Mouse (Mus musculus): ENCODE measurements at regions not wholly inside any gene's neighbourhood (a gene's known extent, or its start where the extent isn't known, plus 50 kb on each side); places are given as distances from the start of the nearest gene placed in this dataset.

GRCm38 (mm10) chr7:40751779-40752178 lies 146.3 kb upstream of the Vstm2b start:
- no peak for DNase-seq (ENCODE audit: low spot score)

- DNase-seq (ENCODE audit: low spot score), result no peak
Observed at GRCm38 (mm10) chr7:40752195-40752594, 145.9 kb upstream of the Vstm2b start.

GRCm38 (mm10) chr7:40753490-40753889 lies 144.6 kb upstream of the Vstm2b start:
- DNase-seq (ENCODE audit: low spot score), result no peak

- DNase-seq (ENCODE audit: low spot score), result no peak
Observed at GRCm38 (mm10) chr7:40762520-40762919, 135.6 kb upstream of the Vstm2b start.

- no peak for DNase-seq (ENCODE audit: low spot score)
Observed at GRCm38 (mm10) chr7:40766142-40766541, 132.0 kb upstream of the Vstm2b start.

- no peak for DNase-seq (ENCODE audit: low spot score)
Observed at GRCm38 (mm10) chr7:40776220-40776619, 121.9 kb upstream of the Vstm2b start.

DNA sequence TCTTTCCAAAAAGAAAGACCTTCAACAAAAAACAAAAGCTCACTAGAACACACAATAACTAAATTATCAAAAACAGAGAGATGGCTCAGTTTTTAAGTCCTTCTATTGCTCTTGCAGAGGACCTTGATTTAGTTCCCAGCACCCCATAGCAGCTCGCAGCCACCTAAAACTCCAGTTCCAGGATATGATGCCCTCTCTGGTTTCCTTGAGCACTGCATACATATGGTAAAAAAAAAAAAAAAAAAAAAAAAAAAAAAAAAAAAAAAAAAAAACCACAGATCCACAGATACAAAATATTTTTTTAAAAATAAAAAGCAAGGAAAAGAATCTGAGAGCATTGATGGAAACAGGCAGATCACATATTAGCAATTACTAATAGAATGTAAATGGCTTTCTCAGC lies 113.2 kb upstream of the Vstm2b start:
- no peak for DNase-seq (ENCODE audit: low spot score)

DNA sequence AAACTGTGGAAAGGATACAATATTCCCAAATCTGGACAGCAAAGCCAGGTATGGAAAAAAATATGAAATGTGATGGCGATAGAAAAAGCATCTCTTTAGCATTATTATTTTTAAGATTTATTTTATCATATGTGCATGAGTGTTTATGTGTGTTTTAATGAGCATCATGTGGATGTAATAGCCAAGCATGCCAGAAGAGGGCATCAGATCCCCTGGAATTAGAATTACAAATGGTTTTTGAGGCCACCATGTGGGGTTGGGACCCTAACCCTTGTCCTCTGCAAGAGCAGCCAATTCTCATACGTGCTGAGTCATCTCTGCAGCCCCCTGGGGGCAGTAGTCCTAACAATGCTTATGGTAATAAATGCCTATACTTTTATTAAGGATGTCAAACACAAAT lies 111.4 kb upstream of the Vstm2b start:
- DNase-seq (ENCODE audit: low spot score), result no peak

DNA sequence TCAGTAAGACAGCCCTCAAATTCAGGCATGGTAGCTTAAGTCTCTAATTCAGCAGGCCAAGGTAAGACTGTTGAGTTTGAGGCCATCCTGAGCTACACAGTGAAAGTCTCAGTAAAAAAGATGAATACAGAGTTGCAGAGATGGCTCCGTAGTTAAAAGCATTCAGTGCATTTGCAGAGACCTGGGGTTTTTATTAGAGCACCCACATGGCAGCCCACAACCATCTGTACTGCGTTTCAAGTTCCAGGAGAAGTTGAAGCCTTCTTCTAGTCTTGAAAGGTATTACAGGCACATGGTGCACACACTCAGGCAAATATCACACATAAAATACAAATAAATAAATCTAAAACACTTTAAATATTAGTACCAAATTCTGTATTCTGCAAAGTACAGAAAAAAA lies 109.6 kb upstream of the Vstm2b start:
- no peak for DNase-seq (ENCODE audit: low spot score)

DNA sequence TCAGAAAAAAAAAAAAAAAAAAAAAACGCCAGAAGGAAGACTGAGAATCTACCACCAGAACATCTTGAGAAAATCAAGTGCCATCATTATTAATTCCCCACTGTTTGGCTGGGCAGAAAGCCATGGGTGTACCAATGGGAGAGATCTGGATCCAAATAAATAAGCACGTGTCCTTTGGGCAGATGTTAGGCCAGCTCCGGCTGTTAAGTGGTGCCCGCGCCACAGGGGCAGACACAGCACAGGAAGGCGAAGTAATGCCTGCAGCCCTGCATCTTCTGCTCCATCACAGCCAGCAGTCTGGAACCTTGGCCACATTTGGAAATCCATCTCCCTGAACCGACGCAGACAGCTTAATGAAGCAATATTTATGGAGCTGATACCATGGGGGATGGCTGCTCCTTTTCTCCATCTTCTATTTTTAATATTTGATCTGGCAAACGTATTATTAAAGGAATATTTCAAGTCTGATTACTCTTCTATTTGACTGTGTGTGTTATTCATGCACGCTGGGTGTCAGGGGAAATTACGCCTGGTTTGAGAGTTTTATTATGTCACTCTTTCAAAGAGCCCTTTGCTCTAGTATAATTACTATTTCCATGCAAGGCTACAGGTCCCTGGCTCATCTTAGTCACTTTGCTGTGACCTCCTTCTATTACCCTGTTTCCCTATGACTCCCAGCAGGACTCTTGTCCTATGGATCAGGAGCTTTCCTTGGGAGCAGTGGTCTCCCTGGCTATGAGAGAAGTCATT lies 103.5 kb upstream of the Vstm2b start:
- DNase-seq (ENCODE audit: low spot score), result no peak

- DNase-seq (ENCODE audit: low spot score), result no peak
Observed at GRCm38 (mm10) chr7:40799794-40800193, 98.3 kb upstream of the Vstm2b start.

DNA sequence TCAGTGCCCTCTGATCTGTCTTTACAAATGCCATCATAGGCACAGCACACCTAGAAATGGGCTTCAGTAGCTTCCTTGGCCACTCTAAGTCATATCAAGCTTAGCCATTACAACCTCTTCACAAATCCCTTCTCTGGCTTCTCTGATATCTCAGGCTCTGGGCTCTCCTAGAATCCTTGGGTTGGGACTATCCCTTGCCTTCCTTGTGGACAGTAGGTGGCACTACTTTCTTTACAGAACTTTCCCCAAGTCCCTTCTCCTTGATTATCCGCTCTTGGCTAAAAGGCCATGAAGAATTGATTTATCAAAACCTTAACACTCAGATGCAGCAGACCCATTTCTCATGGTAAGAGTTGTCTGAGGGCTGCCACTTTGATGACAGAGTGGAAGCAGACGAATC lies 96.8 kb upstream of the Vstm2b start:
- DNase-seq (ENCODE audit: low spot score), result no peak

DNA sequence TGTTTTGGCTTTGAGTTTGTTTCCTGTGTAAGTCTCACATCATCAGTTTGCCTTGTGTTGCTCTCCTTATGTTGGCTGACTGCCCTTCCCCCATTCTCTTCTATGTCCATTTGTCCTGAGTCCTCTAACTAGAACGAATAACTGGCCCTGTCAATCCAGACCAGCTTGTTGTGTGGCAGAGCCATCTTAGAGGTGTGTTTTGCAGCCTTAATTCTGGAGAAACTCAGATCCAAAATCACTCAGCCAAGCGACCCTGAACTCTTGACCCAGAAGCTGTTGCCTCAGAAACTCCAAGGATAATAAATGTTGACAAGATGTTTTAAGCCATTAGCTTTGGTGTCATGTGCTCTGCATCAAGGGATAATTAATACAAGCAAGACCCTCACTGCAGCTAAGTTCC lies 92.9 kb upstream of the Vstm2b start:
- no peak for DNase-seq (ENCODE audit: low spot score)

DNA sequence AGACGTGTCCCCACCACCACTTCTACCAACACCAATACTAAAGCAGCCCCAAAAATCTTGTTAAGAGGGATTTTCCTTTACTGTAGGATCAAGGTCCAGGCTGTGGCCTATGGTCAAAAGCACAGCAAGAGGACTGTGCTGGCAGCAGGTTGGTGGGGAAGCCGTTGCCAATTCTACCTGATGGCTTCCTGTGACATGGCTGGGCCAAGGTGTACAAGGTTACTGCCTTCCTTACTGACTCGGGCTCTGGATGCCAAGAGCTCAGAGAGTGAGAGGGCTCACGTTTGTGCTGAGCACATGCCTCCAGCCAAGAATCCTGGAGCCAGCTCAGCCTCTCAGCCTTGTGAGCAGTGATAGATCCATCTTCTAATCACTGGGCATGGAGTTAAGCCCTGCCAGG lies 92.3 kb upstream of the Vstm2b start:
- no peak for DNase-seq (ENCODE audit: low spot score)

DNA sequence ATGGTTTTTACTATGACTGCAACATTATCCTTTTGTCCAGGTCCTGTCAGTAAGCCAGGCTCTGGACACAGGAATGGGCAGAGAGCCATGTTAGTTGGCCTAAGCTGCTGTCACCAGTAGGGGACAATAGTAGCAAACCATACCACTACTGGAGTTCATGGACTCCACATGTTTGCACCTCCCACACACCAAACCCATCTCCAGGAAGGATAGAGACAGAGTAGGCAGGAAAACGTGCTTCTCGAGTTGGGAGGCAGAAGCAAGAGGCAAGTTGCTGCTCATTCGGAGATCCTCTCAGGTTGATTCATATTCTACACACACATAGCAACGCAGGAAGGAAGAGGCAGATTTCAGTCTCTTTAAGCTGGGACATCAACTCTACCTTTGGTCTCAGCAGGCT lies 85.2 kb upstream of the Vstm2b start:
- no peak for DNase-seq (ENCODE audit: low spot score)

- no peak for DNase-seq (ENCODE audit: low spot score)
Observed at GRCm38 (mm10) chr7:40825141-40825742, 72.9 kb upstream of the Vstm2b start.

DNA sequence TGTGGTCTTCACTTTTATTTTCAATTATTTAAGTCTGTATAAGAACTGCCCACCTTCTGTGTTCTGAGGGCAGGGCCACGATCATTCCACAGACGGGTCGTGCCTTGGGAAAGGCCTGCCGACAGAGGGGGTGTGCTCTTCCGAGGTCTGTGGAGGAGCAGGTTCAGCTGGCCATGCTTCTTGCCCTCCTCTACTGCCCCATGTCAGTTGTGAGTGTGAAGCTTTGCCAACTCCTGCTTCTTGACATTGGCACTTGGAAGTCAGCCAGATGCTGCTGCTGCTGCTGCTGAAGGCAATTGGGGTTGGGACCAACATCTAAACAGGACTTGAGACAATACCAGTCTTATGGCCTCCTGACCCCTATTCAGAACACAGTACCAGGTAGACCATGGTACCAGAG lies 68.6 kb upstream of the Vstm2b start:
- DNase-seq (ENCODE audit: low spot score), result no peak

GRCm38 (mm10) chr7:40831583-40831982 lies 66.5 kb upstream of the Vstm2b start:
- no peak for DNase-seq (ENCODE audit: low spot score)

- no peak for DNase-seq (ENCODE audit: low spot score)
Observed at GRCm38 (mm10) chr7:40842344-40842992, 55.7 kb upstream of the Vstm2b start.

GRCm38 (mm10) chr7:40846512-40846911 lies 51.6 kb upstream of the Vstm2b start:
- DNase-seq (ENCODE audit: low spot score), result no peak

All from urinary bladder, postnatal 14 days (tissue).